In the genomic region with DNA sequence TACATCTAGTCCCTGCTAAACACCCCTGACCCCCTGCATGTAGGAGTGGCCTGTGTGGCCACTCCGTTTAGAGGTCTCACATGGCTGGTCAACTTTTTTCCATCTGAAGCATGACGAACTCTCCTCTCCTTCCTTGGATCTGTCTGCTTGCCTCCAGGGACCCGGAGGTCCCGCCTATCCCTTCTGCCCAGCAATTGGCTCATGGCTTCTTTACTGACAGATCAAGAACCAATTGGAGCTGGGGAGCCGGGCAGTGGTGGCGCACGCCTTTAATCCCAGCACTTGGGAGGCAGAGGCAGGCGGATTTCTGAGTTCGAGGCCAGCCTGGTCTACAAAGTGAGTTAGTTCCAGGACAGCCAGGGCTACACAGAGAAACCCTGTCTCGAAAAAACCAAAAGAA, we compare ENCODE assay signal across 5 mouse cellular contexts. TPM values are rescaled to one million over a fixed set of nuclear protein-coding genes. Genes with fewer than 3 reads are reported as not detected.
DNase-seq lines count a peak whose midpoint lies in the region; ATAC-seq and TF ChIP-seq lines count a peak whose summit lies in the region.
"Not testable (repeated sequence)": the region's sequence is repeated elsewhere in the genome, so short reads cannot be mapped to it uniquely, and the experiment has no call there.

No protein-coding gene starts in this region.

- in situ Hi-C loops in ES-E14 (cut with MboI; ENCODE audit: low sequenced_read_pairs in 2 of 2, unreplicated experiment in 2 of 2) = not testable (repeated sequence)

- peak overlapping the region; percentile 35; the same call in 1 of the 2 replicates for H3K9ac ChIP-seq in ES-Bruce4 (ENCODE audit: low read depth, poor library complexity, severe bottlenecking)
- peak overlapping the region; percentile 26; the same call in 1 of the 2 replicates for H3K9ac ChIP-seq in ES-E14 (ENCODE audit: insufficient read depth, low read depth, low read length, poor library complexity, severe bottlenecking)
- H3K9ac ChIP-seq in neural tube, embryonic 15.5 days (replicated peaks) = not testable (repeated sequence)

- H3K9me3 ChIP-seq in ES-Bruce4 (replicated peaks; ENCODE audit: control insufficient read depth, insufficient read depth, low read length, poor library complexity, severe bottlenecking); ES-E14 (ENCODE audit: control insufficient read depth, insufficient read depth, low read depth, low read length); neural tube, embryonic 15.5 days (replicated peaks): not testable (repeated sequence)

- H3K36me3 ChIP-seq in ES-Bruce4 (ENCODE audit: control insufficient read depth, insufficient read depth, low read length, poor library complexity, severe bottlenecking); ES-E14 (ENCODE audit: control insufficient read depth, insufficient read depth, low read length, poor library complexity, severe bottlenecking); neural tube, embryonic 15.5 days: not testable (repeated sequence)
- peaks cover 48% of the 10 kb centered on the region for H3K36me3 ChIP-seq in thymus, adult 2 months (ENCODE audit: control insufficient read depth, insufficient read depth, low read length)

- TF ChIP-seq CTCF in ES-Bruce4 (IDR thresholded peaks at IDR 0.05; ENCODE audit: low read depth, low read length); thymus, adult 2 months (IDR thresholded peaks at IDR 0.05; ENCODE audit: borderline replicate concordance, control insufficient read depth, extremely low read depth, insufficient read depth, low read length, poor library complexity): not testable (repeated sequence)

- not testable (repeated sequence) for TF ChIP-seq POLR2A in ES-Bruce4 (IDR thresholded peaks at IDR 0.05; ENCODE audit: insufficient read depth, low read length); thymus, adult 2 months (IDR thresholded peaks at IDR 0.05; ENCODE audit: control insufficient read depth, extremely low read depth, insufficient read depth, low read length, poor library complexity)

- TF ChIP-seq EP300 in ES-Bruce4 (IDR thresholded peaks at IDR 0.05; ENCODE audit: insufficient read depth, low read depth, low read length) = not testable (repeated sequence)

- peak overlapping the region; percentile 95; the same call in 1 of the 2 replicates for H3K4me2 ChIP-seq in neural tube, embryonic 15.5 days

- H3K4me1 ChIP-seq in ES-Bruce4 (ENCODE audit: control insufficient read depth, insufficient read depth, low read length) = not testable (repeated sequence)
- H3K4me1 ChIP-seq in ES-E14 (ENCODE audit: control insufficient read depth in 2 of 2, insufficient read depth in 2 of 2, low read length in 2 of 2, poor library complexity in 1 of 2) = peaks cover 2 to 14% of the 10 kb centered on the region in 2 experiments; a peak in 3 of 4 replicates
- H3K4me1 ChIP-seq in neural tube, embryonic 15.5 days = peaks cover 35% of the 10 kb centered on the region
- H3K4me1 ChIP-seq in thymus, adult 2 months (replicated peaks; ENCODE audit: control insufficient read depth, insufficient read depth, low read length) = peaks cover 49% of the 10 kb centered on the region

- WGBS in neural tube, embryonic 15.5 days = 95% methylated on average over 10 of the region's 10 CpGs
- WGBS in thymus, adult 2 months = 94% methylated on average over 10 of the region's 10 CpGs

- not testable (repeated sequence) for H3K27me3 ChIP-seq in ES-Bruce4 (ENCODE audit: control insufficient read depth, insufficient read depth, low read length, poor library complexity, severe bottlenecking); neural tube, embryonic 15.5 days (replicated peaks); thymus, adult 2 months (ENCODE audit: control insufficient read depth, insufficient read depth, low read length)

- not testable (repeated sequence) for DNase-seq in ES-E14 (ENCODE audit: low read depth, low spot score); thymus, adult 2 months
- peak; percentile 86 for DNase-seq in ZHBTc4 (ENCODE audit: low read depth, low spot score)

- not testable (repeated sequence) for H3K27ac ChIP-seq in ES-Bruce4 (ENCODE audit: insufficient read depth, low read length); ES-E14 (ENCODE audit: insufficient read depth, low read depth, low read length, poor library complexity, severe bottlenecking); neural tube, embryonic 15.5 days (replicated peaks)
- peak overlapping the region; percentile 51; the same call in 1 of the 2 replicates for H3K27ac ChIP-seq in thymus, adult 2 months (ENCODE audit: control insufficient read depth, insufficient read depth, low read length)

- not testable (repeated sequence) for ATAC-seq in neural tube, embryonic 15.5 days (ENCODE audit: low FRiP score)

- H3K4me3 ChIP-seq in ES-Bruce4 (ENCODE audit: low read depth, low read length) (peak overlapping the region; percentile 40; the same call in 1 of the 2 replicates), ES-E14 (ENCODE audit: insufficient read depth in 1 of 2, low read depth in 1 of 2, low read length in 2 of 2, poor library complexity in 1 of 2, severe bottlenecking in 1 of 2) (peak overlapping the region in 1 of 2 experiments; percentile 31; a peak in 2 of 4 replicates)
- H3K4me3 ChIP-seq in neural tube, embryonic 15.5 days (replicated peaks); thymus, adult 2 months (ENCODE audit: control insufficient read depth, insufficient read depth, low read length): not testable (repeated sequence)

TF ChIP-seq in ES-E14, 5 proteins besides CTCF, POLR2A, EP300 and RAD21:
- peak; percentile 67 for TF ChIP-seq CHD2 (IDR thresholded peaks at IDR 0.05; ENCODE audit: low read depth, low read length)

RNA-seq across cellular contexts. Expression of gene Ppard, which starts 10.0 kb away (rescaled TPM):
- 24.0 and 25.2 TPM in 2 replicates for polyA plus RNA-seq in ES-Bruce4 (2011; ENCODE audit: insufficient read depth, insufficient read length, low read depth, missing spikeins)
- total RNA-seq in ES-E14 (2012; rRNA removed) = 6.7 and 10.7 TPM in 2 replicates
- polyA plus RNA-seq in neural tube, embryonic 15.5 days (2015; fragmentation: Nextera tagmentation; extraction: Ambion mirVana) = 1.3 and 1.7 TPM in 2 replicates
- polyA plus RNA-seq in thymus, adult 2 months (2012; rRNA removed) = 50.7 and 51.6 TPM in 2 replicates

RNA-seq across cellular contexts. Expression of gene Def6, which starts 14.9 kb away (rescaled TPM):
- 28.4 and 30.7 TPM in 2 replicates for polyA plus RNA-seq in ES-Bruce4 (2011; ENCODE audit: insufficient read depth, insufficient read length, low read depth, missing spikeins)
- total RNA-seq in ES-E14 (2012; rRNA removed) = 17.6 and 20.8 TPM in 2 replicates
- polyA plus RNA-seq in neural tube, embryonic 15.5 days (2015; fragmentation: Nextera tagmentation; extraction: Ambion mirVana) = 8.6 and 24.0 TPM in 2 replicates
- polyA plus RNA-seq in thymus, adult 2 months (2012; rRNA removed) = 247 and 277 TPM in 2 replicates

RNA-seq across cellular contexts. Expression of gene Zfp523, which starts 45.5 kb away (rescaled TPM):
- polyA plus RNA-seq in ES-Bruce4 (2011; ENCODE audit: insufficient read depth, insufficient read length, low read depth, missing spikeins) = 16.6 and 19.5 TPM in 2 replicates
- total RNA-seq in ES-E14 (2012; rRNA removed) = 11.4 and 16.8 TPM in 2 replicates
- polyA plus RNA-seq in neural tube, embryonic 15.5 days (2015; fragmentation: Nextera tagmentation; extraction: Ambion mirVana) = 41.5 and 43.8 TPM in 2 replicates
- polyA plus RNA-seq in thymus, adult 2 months (2012; rRNA removed) = 55.5 and 55.7 TPM in 2 replicates
